Mouse (Mus musculus) kidney, postnatal 0 days (tissue): Measurements from ENCODE around the gene Gng13. TPM values are rescaled to one million over a fixed set of nuclear protein-coding genes. Genes with fewer than 3 reads are reported as not detected.

ENCODE experiments used
- ATAC-seq: fragments of 200-750 bp; cut with Nextera tagmentation; replicated peaks from 2 replicates; pipeline ENCODE4 v1.8.0; 2017; ENCODE audit warnings: low read depth, moderate number of reproducible peaks, moderate TSS enrichment, moderate library complexity; ENCODE audit not compliant: low FRiP score
- DNase-seq: peaks from one replicate; pipeline ENCODE4 v3.0.0-alpha.2; 2016; ENCODE audit warnings: low spot score
- H3K27ac ChIP-seq: fragments of 300-500 bp; sonication (generic); 2 replicates; pipeline ENCODE4 v1.5.1; 2014; ENCODE audit warnings: mild to moderate bottlenecking
- H3K27me3 ChIP-seq: fragments of 300-500 bp; sonication (generic); 2 replicates; pipeline ENCODE4 v1.6.1; 2014; ENCODE audit warnings: low read length, mixed read lengths; ENCODE audit not compliant: insufficient read depth
- H3K36me3 ChIP-seq: fragments of 300-500 bp; sonication (generic); 2 replicates; pipeline ENCODE4 v1.6.1; 2014; ENCODE audit warnings: low read length, mixed read lengths; ENCODE audit not compliant: insufficient read depth
- H3K4me1 ChIP-seq: fragments of 300-500 bp; sonication (generic); replicated peaks from 2 replicates; pipeline ENCODE4 v1.6.1; 2014; ENCODE audit warnings: antibody characterized with exemption, low read length, mixed read lengths; ENCODE audit not compliant: insufficient read depth
- H3K4me2 ChIP-seq: fragments of 300-500 bp; sonication (generic); 2 replicates; pipeline ENCODE4 v1.6.1; 2014; ENCODE audit warnings: mild to moderate bottlenecking, low read length, moderate library complexity, mixed read lengths
- H3K4me3 ChIP-seq: fragments of 300-500 bp; sonication (generic); replicated peaks from 2 replicates; pipeline ENCODE4 v1.5.1; 2014; ENCODE audit warnings: low read depth, low read length
- H3K9ac ChIP-seq: fragments of 300-500 bp; sonication (generic); 2 replicates; pipeline ENCODE4 v1.6.1; 2014; ENCODE audit warnings: low read depth, low read length
- H3K9me3 ChIP-seq: fragments of 300-500 bp; sonication (generic); replicated peaks from 2 replicates; pipeline ENCODE4 v1.6.1; 2016; ENCODE audit warnings: low read length, inconsistent platforms, mixed read lengths
- CTCF ChIP-seq: IDR thresholded peaks from 2 replicates; pipeline ENCODE4 v1.5.1; 2016; ENCODE audit warnings: antibody characterized with exemption, low read depth, mild to moderate bottlenecking, moderate library complexity
- WGBS: fragments of 180-500 bp; shearing (Covaris S2); extraction: QIAGEN DNeasy Blood & Tissue Kit; methylation state at CpG from one replicate; pipeline ENCODE4 v1.1.7; 2014; 5-methylcytosine and 5-hydroxymethylcytosine counted together
- polyA plus RNA-seq: library from polyadenylated mRNA; unstranded; fragments of >200 nt; fragmentation: Nextera tagmentation; extraction: Ambion mirVana; gene quantifications from 2 replicates; pipeline ENCODE4 v1.2.1, GENCODE M21; 2015

Gene Gng13
- polyA plus RNA-seq, 1 experiment from 2014 or later, result 0.70 TPM

DNA sequence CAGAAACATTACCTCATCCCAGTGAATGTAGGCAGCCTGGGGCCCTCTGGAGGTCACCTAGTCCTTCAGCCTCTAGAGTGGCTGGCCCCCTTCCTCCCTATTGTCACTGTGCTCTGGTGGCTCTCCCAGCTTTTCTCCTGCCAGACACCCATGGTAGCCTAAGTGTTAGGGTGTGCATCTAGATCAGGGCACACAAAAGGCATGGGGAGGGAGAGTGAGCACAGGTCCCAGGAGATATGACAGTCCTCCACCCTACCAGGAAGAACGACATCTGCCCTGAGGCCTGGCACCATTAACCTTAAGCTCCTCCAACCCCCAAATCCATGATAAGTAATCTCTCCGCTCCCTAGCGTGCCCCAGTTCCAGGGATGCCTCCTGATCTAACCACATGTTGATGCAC, 1.3 kb upstream of the Gng13 start:
- H3K27me3 ChIP-seq, result 0 out of 2 replicates have a peak, but pooled peaks cover 4% of the 10 kb centered on the region
- H3K27ac ChIP-seq, result no peak overlapping the region
- H3K4me1 ChIP-seq, result 0 out of 2 replicates have a peak, but pooled peaks cover 8% of the 10 kb centered on the region
- no peaks in the 10 kb centered on the region for H3K9me3 ChIP-seq
- TF ChIP-seq CTCF, result no peak
- no peak for DNase-seq
- 0 out of 2 replicates have a peak, but pooled peaks cover 2% of the 10 kb centered on the region for H3K36me3 ChIP-seq
- WGBS, result 62% methylated on average over 3 of the region's 3 CpGs
- no peak for ATAC-seq
- H3K9ac ChIP-seq, result no peak overlapping the region
- no peak overlapping the region for H3K4me2 ChIP-seq
- H3K4me3 ChIP-seq, result no peak overlapping the region

- ATAC-seq, result no peak
- no peak overlapping the region for H3K27ac ChIP-seq
- no peak overlapping the region for H3K4me3 ChIP-seq
- H3K9me3 ChIP-seq, result no peaks in the 10 kb centered on the region
- 3% methylated on average over 6 of the region's 6 CpGs for WGBS
- DNase-seq, result no peak
- H3K4me1 ChIP-seq, result 0 out of 2 replicates have a peak, but pooled peaks cover 8% of the 10 kb centered on the region
- 0 out of 2 replicates have a peak, but pooled peaks cover 4% of the 10 kb centered on the region for H3K27me3 ChIP-seq
- TF ChIP-seq CTCF, result no peak
- no peak overlapping the region for H3K9ac ChIP-seq
- 0 out of 2 replicates have a peak, but pooled peaks cover 4% of the 10 kb centered on the region for H3K36me3 ChIP-seq
- H3K4me2 ChIP-seq, result no peak overlapping the region
Observed at GRCm38 (mm10) chr17:25716130-25716529, 841 bp upstream of the Gng13 start.

DNA sequence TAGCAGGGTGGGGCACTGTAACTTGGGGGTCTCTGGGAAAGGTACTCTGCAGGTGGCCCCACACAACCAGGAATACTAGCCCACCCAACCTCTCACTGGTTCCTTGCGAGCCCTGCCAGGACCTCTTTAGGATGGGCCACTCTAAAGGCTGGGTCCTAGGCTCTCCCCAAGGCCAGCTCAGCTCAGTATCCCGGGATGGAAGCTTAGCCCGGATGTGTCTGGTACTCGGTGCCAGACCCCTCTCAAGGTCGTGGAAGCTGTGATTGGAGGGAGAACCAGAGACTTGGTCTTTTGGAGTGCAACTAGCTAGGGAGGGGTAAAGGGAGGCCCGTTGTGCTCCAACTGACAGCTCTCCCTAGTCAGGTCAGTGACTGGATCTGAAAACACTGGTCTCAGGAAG, 720 bp downstream of the Gng13 start:
- H3K4me3 ChIP-seq, result peak overlapping the region; percentile 34
- 8% methylated on average over 6 of the region's 6 CpGs for WGBS
- 0 out of 2 replicates have a peak, but pooled peaks cover 4% of the 10 kb centered on the region for H3K27me3 ChIP-seq
- ATAC-seq (0 out of 2 replicates have a peak, but pooled peaks have one; percentile 27), DNase-seq (no peak)
- 0 out of 2 replicates have a peak, but pooled peaks cover 8% of the 10 kb centered on the region for H3K4me1 ChIP-seq
- TF ChIP-seq CTCF, result no peak
- peak overlapping the region; percentile 81 for H3K4me2 ChIP-seq
- 0 out of 2 replicates have a peak, but pooled peaks cover 4% of the 10 kb centered on the region for H3K36me3 ChIP-seq
- H3K9ac ChIP-seq, result peak overlapping the region; percentile 28; the same call in 1 of the 2 replicates
- no peak overlapping the region for H3K27ac ChIP-seq
- H3K9me3 ChIP-seq, result no peaks in the 10 kb centered on the region

DNA sequence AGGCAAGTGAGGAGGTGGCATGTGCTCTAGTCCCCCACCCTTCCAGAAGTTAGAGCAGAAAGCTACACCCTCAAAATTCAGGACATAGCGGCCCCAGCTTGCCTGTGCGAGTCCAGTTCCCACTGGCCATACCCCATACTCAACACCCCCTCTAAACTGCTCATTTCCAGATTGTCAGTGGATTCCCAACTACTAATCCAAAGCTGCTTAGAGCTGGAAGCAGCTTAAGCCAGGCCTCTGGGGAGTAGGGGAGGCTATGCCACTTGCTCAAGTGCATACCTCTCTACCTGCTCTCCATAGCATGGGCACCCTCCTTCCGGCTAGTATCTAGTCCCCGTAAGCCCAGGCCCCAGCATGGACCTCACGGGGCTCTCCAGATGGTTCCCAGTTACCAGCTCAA, 4.5 kb downstream of the Gng13 start:
- Histone ChIP-seq H3K27ac (no peak overlapping the region), H3K27me3 (0 out of 2 replicates have a peak, but pooled peaks cover 4% of the 10 kb centered on the region), H3K9me3 (no peaks in the 10 kb centered on the region), H3K4me2 (no peak overlapping the region), H3K4me3 (no peak overlapping the region), H3K36me3 (0 out of 2 replicates have a peak, but pooled peaks cover 4% of the 10 kb centered on the region), H3K4me1 (peaks cover 9% of the 10 kb centered on the region; the same call in 1 of the 2 replicates), H3K9ac (no peak overlapping the region)
- TF ChIP-seq CTCF, result no peak
- 95% methylated on average over 5 of the region's 5 CpGs for WGBS
- ATAC-seq (no peak), DNase-seq (no peak)

- Histone ChIP-seq H3K27me3 (no peaks in the 10 kb centered on the region), H3K4me3 (no peak overlapping the region), H3K4me2 (no peak overlapping the region), H3K9ac (no peak overlapping the region), H3K36me3 (0 out of 2 replicates have a peak, but pooled peaks cover 4% of the 10 kb centered on the region), H3K27ac (no peak overlapping the region), H3K9me3 (no peaks in the 10 kb centered on the region), H3K4me1 (peaks cover 14% of the 10 kb centered on the region)
- 96% methylated on average over 19 of the region's 19 CpGs for WGBS
- no peak for TF ChIP-seq CTCF
- DNase-seq, result no peak
- ATAC-seq, result no peak
Observed at GRCm38 (mm10) chr17:25723470-25723869, 6.5 kb downstream of the Gng13 start.

- no peak for DNase-seq
Observed at GRCm38 (mm10) chr17:25723919-25724318, 6.9 kb downstream of the Gng13 start.

More at GRCm38 (mm10) chr17:25723919-25724318, 6.9 kb downstream of the Gng13 start:
- no peak for ATAC-seq
- Histone ChIP-seq H3K4me3 (no peak overlapping the region), H3K9me3 (no peaks in the 10 kb centered on the region), H3K9ac (no peak overlapping the region), H3K4me1 (peaks cover 17% of the 10 kb centered on the region), H3K4me2 (no peak overlapping the region), H3K36me3 (0 out of 2 replicates have a peak, but pooled peaks cover 4% of the 10 kb centered on the region), H3K27me3 (no peaks in the 10 kb centered on the region), H3K27ac (no peak overlapping the region)
- peak; percentile 42; the same call in 1 of the 2 replicates for TF ChIP-seq CTCF
- 82% methylated on average over 7 of the region's 7 CpGs for WGBS
